Mouse (Mus musculus) spleen, adult 2 months (tissue): ENCODE results near the gene Terb2.

Experiments used
- CTCF ChIP-seq: fragments of 200-500 bp; IDR thresholded peaks from 2 replicates; pipeline ENCODE4 v1.5.1; 2011; ENCODE audit warnings: mild to moderate bottlenecking, inconsistent platforms; ENCODE audit not compliant: insufficient read depth, insufficient read length, insufficient replicate concordance; ENCODE audit errors: extremely low read depth
- POLR2A ChIP-seq: fragments of 200-500 bp; IDR thresholded peaks from 2 replicates; pipeline ENCODE4 v1.6.1; 2011; ENCODE audit warnings: low read depth, low read length, inconsistent platforms

GRCm38 (mm10) chr2:122186106-122186505 lies at the start of gene Terb2, which contains the start of gene Patl2:
- TF ChIP-seq CTCF (no peak), POLR2A (no peak)
